Mouse (Mus musculus) testis, postnatal 14 days (tissue): ENCODE measurements around the gene Lrrc45.

Source experiments
- DNase-seq: peaks from one replicate; pipeline ENCODE4 v3.0.0; 2021; ENCODE audit warnings: low spot score

Lrrc45 gene

DNA sequence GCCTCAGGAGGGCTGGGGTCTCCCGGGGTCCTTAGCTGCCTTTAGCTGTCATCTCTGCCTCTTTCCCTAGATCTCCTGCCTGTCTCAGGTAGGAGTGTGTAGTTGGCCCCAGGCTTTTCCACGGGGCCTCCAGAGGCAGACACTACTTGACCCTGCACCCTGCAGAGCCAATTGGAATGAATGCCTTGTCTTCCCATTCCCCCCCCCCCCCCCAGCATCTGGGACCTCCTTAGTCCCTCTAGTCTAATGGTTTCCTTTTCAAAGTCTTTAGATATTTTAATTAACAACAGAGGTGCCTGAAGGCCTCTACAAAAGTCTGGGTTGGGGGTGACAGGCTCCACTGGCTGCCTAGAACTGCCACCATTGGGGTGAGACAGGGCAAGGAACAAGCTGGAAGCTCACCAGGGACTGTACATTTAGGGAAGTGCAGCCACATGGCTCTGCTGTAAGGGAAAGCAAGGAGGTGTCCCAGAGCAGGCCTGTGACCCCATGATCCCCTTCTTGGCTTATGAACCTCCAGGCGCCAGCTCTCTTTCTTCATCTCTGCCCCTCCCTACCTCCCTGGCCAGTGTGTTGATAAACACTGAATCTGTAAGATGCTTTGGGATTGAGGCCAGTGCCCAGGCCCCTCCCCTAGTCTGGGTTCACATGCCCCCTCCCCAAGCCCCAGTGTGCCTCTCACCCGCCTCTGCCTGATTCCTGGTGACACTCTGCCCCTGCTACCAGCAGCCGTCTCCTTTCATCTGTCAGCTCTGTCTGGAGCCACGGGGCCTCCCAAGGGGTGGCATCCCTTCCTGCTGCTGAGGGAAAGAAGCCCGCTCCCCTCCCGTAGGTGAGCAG, 9.0 kb upstream of the Lrrc45 start:
- no peak for DNase-seq

DNA sequence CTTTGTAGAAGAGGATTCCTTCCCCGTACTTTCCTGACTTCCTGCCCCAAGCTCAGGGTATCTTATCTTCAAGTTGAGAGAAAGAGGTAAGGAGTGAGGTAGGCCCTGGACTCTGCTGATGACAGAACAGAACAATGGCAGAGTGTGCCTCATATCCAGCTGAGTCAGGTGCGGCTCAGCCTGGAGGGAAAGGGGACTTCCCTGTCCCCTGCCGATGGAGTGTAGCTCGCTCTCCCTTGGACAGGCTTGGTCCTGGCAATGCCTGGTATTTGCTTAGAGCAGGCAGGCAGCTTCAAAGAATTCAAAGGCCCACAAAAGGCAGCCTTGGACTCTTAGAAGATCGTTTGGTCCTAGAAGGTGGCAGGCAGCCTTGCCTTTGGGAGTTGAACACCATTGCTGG, 7.6 kb upstream of the Lrrc45 start:
- no peak for DNase-seq

DNA sequence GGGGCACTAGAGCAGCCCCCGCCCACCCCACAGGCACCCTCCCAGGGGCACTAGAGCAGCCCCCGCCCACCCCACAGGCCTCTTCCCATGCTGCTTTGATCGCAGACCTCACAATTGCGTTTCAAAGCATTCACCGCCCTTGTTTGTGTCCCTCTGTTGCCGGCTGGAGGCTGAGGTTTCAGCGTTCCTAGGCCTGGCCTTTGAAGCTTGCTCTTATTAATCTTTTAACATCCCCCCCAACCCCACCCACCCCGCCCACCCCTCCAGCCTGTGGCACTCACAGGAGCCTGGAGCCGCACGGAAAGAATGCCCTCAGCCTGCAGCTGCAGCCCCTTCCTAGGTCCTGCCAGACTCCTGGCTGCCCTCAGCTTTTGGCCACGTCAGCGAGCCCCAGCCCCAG, 6.5 kb upstream of the Lrrc45 start:
- no peak for DNase-seq

DNA sequence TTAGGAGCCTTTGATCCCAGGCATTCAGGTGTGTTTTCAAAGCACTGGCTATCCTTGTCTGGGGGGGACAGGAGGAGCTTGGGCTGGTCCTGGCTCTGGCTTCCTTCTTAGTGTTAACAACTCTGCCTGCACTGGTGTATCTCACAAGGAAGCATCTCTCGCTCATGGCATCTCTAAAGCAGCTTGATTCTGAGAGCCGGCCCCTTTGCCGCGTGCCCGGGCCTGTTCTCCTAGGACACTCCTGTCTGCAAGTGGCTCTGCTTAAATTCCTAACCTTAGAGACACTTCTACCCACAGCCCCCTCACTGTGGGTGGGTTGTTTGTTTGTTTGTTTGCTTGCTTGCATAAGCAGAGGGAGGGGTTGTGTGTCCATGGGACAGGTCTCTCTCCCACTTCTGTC, 5.8 kb upstream of the Lrrc45 start:
- no peak for DNase-seq

DNA sequence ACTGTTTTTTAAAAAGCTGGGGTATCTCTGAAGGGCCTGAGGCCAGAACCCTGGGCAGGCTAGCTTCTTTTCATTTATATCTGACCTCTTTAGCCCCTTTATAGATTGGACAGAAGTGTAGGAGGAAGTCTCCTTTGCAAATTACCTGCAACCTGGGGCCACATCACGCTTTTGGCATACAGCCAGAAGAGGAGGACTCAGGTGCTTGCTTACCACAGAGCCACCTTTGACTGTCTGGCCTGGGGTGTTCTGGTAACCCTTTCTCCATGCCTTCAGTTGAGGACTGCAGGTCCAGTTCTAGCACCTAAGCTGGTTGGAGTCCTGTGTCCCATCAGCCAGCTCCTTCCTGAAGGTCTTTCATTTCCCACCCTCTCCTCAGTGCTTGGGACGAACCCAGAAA, 4.2 kb upstream of the Lrrc45 start:
- no peak for DNase-seq

DNA sequence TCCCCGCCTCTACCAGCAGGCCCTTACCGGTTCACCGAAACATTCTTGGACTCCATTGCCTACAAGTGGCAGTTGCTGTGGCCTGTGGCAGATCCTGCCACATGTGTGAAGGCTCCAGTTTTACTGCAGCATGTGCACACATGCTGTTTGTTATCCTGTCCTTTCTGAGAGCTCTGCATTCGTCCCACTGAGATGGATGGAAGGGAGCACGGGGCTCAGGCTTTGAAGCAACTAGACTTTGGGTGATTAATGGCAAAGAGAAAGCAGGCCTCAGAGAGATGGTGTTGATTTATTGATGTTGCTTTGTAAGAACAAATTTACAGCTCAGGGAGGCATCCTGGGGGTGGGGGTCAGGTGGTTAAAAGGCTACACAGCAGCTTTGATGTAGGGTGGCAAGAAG, 3.1 kb upstream of the Lrrc45 start:
- no peak for DNase-seq

DNA sequence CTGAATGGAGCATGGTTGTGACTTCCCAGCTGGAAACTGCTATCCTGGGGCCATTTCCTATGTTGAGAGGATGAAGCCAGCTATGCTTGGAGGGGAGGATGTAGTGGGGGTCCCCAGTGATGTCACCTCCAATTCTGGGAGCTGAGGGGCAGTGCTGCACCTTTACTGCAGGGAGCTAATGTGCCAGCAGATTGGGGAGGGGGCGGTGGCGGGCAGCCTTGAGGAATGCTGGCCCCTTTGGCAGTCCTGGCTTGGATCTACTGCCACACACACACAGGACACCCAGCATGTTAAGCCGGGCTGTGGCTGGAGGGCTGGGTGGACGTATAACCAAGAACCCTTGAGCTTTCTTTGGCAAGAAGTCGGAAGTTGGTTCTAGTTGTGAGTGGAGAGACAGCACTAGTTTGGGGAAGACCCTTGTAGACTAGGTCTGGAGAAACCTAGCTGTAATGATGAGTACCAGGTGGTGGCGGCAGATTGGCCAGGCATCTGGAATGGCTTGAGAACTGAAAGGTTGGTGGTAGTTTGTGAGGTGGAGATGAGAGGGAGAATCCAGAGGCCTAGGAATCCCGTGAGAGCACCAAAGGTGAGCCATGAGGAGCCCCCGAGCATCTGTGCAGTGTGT, 1.6 kb upstream of the Lrrc45 start:
- DNase-seq: no peak

DNA sequence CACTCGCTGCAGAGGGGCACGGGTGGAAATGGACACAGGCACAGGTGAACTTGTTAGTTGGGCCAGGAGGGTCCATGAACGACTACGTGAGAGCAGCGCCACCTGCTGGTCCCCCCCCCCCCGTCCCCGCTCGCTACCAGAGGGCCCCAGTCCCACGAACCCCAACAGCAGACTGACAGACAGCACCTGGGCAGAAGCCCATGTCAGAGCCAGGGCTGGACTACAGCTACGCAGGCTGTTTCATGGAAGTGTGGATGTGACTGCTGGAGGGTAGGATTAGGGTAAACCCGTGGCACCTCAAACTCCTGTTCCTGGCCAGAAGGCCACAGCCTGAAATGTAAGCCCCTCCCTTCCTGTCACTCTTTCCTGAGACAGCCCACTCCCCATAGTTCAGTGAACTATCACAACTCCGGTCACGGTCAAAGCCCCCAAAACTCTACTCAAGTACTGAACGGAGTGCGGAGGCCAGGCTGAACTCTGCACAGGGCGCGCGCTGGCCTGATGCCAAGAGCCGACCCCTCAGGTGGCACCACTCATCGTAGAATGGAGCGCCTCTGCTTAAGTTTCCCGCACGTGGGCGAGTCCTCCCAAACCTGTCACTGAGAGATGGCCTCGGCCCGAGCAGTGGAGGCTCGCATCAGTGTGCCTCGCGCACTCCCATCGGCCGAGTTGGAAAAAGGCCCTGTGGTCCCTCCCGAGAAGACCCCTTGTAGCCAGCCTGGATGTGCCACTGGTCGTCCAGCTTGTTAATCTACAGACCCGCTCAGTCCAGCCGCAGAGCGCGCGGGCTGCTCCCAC, 755 bp upstream of the Lrrc45 start:
- peak; percentile 71 for DNase-seq

DNA sequence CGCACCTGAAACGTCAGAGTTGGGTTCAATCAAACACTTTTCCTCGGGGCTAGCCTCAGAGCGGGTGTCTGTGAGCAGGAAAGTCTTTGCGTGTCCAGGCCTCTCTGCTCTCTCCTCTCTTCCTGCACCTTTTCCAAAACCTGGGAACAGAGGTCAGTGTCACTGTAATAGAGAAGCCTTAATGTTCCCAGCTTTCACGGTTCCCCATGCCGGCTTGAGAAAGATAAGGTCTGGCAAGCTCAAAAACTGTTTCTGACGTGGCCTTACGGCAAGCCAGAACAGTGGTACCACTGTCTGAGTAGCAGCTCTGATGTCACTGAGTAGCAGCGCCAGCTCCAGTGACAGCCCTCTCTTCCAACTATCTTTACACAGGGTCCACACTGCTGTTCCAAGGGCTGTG, 821 bp downstream of the Lrrc45 start:
- DNase-seq: no peak

DNA sequence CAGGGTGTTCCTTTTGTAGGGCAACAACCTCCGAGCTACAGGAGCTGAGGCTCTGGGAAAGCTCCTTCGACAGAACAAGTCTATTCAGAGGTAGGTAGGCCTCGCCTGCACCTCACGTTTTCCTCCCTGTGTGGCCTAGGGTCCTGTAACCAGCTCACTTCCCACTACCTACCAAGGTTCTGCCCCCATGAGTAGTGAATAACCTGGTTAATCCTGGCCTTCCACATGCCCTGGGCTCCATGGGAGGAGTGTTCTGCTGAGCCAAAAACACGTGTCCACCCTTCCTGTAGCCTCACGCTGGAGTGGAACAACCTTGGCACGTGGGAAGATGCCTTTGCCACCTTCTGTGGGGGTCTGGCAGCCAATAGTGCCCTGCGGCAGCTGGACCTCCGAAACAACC, 1.4 kb downstream of the Lrrc45 start:
- DNase-seq: no peak

DNA sequence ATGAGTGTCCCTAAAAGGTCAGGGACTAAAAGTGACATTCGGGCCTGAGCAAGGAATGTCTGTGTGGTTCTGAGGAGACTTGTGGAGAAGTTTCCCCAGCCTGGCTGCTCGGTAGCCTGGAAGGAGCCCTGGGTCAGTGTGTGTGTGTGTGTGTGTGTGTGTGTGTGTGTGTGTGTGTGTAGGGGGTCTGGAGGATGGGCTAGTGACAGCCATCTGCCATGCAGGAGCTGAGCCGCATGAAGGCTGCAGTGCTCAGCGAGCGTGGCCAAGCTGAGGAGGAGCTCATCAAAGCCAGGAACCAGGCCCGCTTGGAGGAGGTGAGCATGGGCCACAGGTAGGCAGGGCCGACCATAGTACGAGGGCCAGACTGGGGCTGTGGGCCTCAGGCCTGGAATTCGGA, 5.5 kb downstream of the Lrrc45 start:
- no peak for DNase-seq

DNA sequence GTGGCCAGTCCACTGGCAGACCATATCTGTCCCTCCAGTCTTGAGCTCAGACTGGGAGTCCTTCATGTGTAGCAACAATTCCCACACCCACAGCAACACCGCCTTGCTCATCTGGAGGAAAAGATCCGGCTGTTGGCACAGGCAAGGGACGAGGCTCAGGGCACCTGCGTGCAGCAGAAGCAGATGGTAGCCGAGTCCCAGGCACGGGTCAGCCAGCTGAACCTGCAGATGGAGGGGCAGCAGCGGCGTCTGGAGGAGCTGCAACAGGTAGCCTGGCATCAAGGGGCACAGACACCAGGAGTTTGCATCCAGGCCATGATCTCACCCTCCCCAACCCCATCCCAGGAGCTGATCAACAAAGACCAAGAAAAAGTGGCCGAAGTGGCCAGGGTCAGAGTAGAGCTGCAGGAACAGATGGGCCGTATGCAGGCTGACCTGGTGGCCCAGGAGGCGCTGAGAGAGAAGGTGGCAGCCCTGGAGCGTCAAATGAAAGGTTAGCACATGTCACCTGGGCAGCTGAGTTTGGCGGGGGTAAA, 6.2 kb downstream of the Lrrc45 start:
- no peak for DNase-seq

DNA sequence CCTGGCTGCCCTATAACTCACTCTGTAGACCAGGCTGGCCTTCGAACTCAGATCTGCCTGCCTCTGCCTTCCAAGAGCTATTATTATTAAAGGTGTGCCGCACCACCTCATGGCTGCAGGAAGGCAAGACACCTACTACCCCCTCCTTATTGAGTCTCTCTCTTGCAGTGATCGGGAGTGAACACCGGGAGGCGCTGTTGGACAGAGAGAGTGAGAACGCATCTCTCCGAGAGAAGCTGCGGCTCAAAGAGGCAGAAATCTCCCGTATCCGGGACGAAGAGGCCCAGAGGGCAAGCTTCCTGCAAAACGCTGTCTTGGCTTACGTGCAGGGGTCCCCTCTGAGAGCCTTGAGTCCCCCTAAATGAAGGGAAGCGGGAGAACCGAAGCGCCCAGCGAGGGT, 6.7 kb downstream of the Lrrc45 start:
- DNase-seq: peak; percentile 87

DNA sequence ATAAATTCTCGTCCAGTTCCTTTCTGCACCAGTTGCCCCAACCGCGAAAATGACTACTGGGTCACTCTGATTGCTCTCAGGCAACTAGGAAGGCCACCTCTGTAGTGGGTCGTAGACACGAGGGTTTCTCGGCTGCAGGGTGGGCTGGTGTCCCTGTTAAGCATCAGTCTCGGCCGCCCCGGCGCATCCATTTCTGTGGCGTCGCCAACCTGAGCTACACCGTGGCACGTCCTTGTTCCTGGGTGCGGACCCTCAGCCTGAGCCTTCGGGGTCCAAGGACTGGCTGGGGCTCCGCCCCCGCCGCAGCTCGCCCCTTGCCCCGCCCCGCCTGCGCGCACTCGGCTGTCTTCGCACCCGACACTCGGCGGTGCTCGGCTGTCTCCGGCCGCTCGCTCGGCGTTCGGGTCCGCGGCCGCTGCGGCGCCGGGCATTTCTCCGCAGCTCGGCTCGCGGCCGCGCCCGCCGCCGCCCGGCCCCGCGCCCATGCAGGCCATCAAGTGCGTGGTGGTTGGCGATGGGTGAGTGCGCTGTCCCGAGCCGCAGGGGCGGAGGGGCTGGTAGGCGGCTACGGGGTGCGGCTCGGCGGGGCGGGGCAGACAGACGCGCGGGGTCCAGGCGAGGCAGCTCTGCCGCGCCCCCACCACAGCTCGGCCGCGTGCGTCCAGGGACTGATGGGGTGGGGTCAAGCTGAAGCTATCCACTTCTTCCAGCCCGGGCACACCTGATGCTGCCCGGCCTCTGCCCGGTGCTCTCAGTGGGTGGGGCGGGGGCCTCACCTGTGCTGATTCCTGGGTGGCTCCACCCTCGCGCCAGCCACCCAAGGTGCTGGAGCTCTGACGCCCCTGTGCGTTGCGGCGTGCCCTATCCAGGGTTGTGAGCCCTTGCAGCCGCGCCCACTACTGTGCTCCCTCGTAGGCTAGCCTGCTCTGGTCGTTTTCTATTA, 7.7 kb downstream of the Lrrc45 start, which contains the start of gene Rac3:
Rac3 (plus strand) TSS at position 347 of the 943 bp plus-strand sequence.
- no peak for DNase-seq

DNA sequence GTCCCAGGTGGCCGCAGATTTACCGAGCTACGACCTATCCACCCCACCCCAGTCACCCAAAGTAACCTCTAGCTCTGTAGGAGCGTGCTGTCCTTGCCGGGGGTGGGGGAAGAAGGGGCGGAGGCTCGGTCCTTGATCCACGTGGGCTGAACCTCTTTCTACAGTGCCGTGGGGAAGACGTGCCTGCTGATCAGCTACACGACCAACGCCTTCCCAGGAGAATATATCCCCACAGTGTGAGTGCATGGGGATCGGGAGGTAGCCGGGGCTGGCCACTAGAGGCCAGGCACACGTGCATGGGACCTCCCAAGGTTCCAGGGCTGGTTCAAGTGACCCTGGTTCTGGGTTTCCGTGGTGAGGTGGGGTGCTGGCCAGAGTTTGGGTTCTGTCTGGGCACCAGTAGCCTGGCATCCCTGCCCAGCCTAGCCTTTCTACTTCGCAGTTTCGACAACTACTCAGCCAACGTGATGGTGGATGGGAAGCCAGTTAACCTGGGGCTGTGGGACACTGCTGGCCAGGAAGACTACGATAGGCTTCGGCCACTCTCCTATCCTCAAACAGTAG, 8.4 kb downstream of the Lrrc45 start:
- no peak for DNase-seq

DNA sequence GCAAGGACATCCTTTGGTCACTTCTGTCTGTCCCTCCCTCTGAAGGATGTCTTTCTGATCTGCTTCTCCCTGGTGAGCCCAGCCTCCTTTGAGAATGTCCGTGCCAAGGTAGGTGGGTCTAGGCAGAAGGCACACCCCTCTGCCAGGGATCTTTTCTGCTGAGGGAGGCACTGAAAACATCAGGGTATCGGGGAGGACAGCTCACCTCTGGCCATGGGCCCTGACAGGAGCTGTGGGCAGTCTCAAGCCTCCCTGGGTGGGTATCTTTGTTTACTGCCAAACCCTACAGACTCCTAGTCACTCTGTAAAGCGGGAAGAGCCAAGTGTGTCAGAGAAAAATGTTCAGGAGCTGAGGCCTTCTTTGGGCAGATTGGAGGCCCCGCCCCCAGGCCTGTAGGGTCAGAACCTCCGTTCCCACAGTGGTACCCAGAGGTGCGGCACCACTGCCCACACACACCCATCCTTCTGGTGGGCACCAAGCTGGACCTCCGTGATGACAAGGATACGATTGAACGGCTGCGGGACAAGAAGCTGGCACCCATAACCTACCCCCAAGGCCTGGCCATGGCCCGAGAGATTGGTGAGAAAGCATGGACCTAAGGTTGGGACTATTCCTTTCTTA, 9.1 kb downstream of the Lrrc45 start:
- DNase-seq: no peak

DNA sequence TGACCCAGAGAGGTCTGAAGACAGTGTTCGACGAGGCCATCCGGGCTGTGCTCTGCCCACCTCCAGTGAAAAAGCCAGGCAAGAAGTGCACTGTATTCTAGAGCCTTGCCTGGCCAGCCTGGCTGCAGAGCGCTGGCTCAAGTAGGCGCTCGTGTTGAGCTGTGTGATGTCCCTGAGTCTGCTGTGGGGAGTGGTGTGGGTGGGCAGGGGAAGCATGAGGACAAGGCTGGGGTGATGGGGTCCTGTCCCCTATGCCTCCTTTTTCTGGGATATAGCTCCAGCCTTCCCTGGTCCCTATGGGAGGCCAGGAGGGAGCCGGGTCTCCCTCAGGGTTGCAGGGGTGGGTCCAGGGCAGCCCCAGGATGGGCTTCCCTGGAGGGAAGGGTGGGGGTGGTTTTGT, 9.8 kb downstream of the Lrrc45 start:
- no peak for DNase-seq

DNA sequence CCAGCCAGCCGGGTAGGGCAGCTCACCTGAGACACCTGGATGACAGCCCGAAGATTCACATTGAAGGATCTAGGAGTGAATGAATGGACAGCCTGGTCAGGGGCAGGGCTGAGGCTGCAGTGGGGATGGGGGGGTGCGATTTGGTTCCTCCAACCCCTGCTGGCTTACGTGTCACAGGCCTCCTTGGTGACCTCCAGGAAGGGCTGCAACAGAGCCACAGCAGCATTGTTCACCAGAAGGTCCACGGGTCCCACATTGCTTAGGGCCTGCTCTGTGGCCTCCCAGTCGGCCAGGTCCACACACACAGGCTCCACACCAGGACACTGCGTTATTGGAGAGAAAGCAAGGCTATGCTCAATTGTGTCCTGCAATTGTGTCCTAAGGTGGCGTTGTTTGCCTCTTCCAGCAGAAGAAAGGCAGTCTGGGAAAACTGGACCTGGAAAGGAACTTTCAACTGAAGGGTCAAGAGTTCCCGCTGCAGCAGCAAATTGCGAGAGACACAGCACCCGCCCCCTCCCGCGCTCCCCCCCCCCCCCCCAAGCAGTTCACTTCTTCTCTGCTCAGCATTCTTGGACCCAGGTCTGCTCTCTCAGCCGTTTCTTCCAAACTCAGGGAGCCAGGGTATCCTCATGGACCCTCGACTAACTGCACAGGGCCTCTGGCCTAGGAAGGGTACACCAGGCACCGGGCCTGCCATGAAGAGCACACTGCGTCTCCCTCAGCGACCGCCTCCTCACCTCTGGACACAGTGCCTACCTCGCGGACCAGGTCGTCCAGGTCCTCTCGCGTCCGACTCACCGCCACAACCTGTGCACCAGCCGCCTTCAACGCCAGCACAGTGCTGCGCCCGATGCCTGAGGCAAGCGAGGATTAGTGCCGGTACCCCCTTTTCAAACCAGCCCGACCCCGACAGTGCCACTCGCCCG, 12.8 kb downstream of the Lrrc45 start:
- no peak for DNase-seq

DNA sequence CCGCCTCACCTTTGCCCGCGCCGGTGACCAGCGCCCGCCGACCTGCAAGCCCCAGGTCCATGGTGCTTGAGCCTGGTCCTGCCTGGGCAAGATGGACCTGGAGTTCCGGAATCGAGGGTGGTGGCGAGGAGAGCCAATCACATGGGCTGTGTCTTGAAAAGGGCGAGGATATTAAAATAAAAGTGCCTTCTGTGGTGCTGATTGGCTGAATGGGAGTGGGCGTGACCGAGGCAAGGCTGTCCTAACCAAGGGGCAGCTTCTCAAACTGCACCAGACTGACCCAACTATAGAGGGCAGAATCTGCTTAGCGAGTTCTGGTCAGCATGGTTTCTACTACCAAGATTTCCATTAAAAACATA, 13.4 kb downstream of the Lrrc45 start, which contains the start of gene Dcxr:
Dcxr (minus strand) TSS at position 113 of the 359 bp plus-strand sequence.
- DNase-seq: peak; percentile 85

DNA sequence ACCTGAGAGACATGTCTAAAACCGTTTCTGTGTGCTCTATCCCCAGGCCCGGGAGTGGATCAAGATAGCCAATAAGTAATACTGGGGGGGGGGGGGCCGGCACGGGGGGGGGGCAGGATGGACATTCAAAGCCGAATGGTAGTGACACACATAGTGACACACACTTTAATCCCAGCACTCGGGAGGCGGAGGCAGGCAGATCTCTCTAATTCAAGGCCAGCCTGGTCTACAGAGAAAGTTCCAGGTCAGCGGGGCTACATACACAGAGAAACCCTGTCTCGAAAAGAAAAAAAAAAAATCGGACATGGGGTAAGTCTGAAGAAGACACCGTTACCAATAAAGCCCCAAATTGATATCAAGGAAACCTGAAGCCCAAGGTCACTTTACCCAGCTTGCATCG, 13.8 kb downstream of the Lrrc45 start:
- no peak for DNase-seq
